Mouse (Mus musculus) brain, embryonic 14.5 days (tissue): ENCODE data around the gene Bcar1. TPM values are rescaled to one million over a fixed set of nuclear protein-coding genes. Genes with fewer than 3 reads are reported as not detected.

ENCODE experiments used
- DNase-seq: peaks from one replicate; pipeline ENCODE4 v3.0.0-alpha.2; 2011; ENCODE audit warnings: low read depth
- CTCF ChIP-seq: fragments of 200-500 bp; IDR thresholded peaks from 2 replicates; pipeline ENCODE4 v1.5.1; 2012; ENCODE audit warnings: inconsistent platforms, mild to moderate bottlenecking, moderate library complexity, borderline replicate concordance; ENCODE audit not compliant: insufficient read depth, insufficient read length; ENCODE audit errors: extremely low read depth
- POLR2A ChIP-seq: fragments of 200-500 bp; IDR thresholded peaks from 2 replicates; pipeline ENCODE4 v1.6.1; 2012; ENCODE audit warnings: mild to moderate bottlenecking, inconsistent platforms, borderline replicate concordance; ENCODE audit not compliant: poor library complexity, insufficient read depth, insufficient read length, severe bottlenecking; ENCODE audit errors: extremely low read depth
- polyA plus RNA-seq: library from polyadenylated mRNA; depleted of rRNA; stranded (reverse); fragments of >200 nt; gene quantifications from 2 replicates; pipeline ENCODE4 v1.2.3, GENCODE M21; 2012

Bcar1 gene
- polyA plus RNA-seq, 1 experiment: 101 TPM

DNA sequence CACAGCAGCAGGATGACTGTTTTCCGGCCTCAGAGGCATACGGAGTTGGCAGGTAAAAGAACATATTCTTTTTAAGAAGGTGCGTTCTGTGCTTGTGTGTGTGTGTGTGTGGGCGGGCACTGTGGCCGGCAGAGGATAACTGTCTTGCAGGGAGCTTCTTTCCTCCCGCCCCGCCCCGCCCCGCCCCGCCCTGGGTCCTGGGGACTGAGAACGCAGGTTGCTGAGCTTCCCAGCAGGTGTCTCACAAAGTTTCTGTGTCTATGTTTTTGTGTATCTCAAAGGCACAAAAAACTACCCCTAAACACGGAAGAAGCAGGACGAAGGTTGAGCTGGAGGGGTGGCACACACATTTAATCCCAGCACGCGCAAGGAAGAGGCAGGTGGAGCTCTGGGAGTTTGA, 25.7 kb upstream of the Bcar1 start:
- no peak for TF ChIP-seq POLR2A
- no peak for DNase-seq

DNA sequence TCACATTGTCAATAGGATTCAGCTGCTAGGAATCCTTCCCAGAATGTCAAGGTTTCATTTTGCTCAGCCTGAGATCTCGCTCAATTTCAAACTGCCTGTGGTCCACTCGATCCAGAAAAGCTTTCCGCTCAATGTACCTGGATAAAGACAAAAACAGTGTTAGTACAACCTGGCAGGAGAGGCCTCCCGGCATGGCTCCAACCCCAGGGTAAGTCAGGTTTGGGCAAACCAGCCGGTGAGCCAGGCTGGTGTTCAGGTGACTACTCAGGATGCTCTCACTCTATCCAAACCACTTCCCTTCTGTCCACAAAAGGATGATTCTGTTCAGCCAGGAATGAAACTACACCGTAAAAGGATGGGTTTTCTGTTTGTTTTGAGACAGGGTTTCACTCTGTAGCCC, 25.0 kb upstream of the Bcar1 start:
- TF ChIP-seq CTCF (no peak), POLR2A (no peak)
- DNase-seq: no peak

DNA sequence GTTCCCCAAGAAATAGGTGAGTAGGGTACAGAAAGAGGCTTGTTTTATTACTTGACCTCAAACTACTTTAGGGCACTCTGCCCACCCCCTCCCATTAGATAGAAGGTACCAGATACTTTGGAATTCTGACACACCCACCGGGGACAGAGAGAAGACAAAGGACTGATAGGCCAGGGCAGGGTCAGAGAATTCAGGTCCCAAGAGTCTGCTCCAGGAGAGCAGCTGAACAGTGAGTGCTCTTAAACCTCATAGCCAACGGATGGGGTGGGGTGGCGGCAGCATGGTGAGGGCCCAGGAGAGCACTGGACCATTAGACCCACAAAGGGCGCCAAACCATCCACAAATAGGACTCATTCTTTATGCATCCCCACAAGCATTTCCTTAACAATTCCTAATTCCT, 22.0 kb upstream of the Bcar1 start:
- TF ChIP-seq CTCF: no peak
- TF ChIP-seq POLR2A: no peak
- no peak for DNase-seq

DNA sequence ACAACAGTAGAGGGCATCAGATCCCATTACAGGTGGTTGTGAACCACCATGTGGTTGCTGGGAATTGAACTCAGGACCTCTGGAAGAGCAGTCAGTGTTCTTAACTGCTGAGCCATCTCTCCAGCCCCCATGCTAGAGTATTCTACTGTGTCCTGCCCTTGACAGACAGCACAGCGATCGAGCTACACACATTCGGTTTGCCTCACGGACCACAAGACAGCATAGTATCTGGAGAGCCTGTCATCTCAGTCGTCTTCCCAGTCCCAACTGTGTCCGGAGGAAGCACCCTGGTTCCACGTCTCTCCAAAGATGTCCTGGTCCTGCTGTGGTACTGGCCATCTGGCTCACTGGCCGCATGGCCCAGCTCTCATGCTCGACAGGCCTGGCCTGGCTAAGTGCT, 21.5 kb upstream of the Bcar1 start:
- no peak for DNase-seq
- TF ChIP-seq POLR2A: no peak
- no peak for TF ChIP-seq CTCF

DNA sequence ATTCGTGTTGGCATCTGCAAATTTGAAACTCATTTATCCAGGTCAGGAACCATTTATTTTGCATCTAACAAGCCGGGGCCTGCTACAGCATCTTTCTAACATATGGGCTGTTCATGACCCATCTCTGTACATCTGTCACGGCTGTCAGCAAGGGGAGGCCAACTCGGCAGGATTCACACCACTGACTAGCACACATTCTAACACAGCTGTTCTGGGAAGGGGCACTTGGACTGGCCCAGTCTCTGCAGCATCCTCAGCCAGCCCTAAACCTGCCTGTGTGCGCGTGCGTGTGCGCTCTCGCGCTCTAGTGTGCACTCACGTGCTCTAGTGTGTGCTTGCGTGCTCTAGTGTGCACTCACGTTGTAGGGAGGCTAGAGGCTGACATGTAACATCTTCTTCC, 17.1 kb upstream of the Bcar1 start:
- DNase-seq: peak; percentile 73
- TF ChIP-seq POLR2A (no peak), CTCF (no peak)

DNA sequence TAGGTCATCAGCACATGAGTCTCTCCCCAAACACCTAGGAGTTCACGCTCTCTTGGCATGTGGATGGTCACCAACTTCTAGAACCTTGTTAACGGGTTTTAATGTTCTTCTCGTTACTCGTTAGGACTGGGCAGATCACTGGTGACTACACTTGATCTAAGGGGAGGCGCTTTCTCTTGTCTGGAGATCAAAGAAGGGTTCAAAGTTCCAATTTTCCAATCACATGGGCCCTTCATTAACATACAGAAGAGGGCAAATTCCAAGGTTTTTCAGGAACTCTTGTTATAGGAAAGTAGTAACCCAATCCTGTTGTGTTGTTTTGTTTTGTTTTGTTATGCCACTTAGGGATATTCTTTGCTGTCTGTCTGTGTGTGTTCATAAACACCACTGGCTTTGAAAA, 15.2 kb upstream of the Bcar1 start:
- TF ChIP-seq POLR2A (no peak), CTCF (no peak)
- no peak for DNase-seq

DNA sequence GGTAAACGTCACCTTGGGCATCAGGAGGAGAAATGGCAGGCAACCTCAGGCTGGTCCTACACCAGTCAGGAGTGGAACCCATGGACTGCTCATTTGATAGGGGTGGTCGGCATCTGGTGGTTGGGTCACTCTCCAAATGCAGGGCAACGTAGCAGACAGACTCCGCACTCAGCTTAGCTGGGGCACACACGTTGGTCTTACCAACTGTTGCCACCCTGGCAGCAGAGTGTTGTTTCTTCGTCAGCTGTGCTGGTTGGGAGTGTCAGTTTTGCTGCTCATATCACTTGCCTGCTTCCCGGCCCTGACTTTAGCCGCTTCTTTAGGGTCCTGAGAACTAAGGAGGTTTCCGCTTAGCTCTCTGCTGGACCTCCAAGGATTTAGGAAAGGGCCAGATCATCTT, 14.0 kb upstream of the Bcar1 start:
- TF ChIP-seq POLR2A (no peak), CTCF (no peak)
- DNase-seq: no peak

DNA sequence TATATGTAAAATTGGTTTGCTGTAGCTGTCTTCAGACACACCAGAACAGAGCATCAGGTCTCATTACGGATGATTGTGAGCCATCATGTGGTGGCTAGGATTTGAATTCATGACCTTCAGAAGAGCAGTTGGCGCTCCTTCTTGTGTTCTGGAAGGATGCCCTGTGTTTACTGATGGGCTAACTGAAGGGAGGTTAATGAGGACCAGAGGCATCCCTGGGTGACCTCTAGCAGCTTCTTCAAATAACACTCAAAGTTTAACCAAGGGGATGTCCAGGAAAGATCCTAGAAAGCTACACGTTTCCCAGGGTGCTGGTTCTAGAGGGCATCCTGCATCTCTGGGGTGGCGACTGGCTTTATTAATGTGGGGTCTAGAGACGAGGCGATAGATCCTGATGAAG, 11.1 kb upstream of the Bcar1 start:
- TF ChIP-seq CTCF: no peak
- no peak for TF ChIP-seq POLR2A
- DNase-seq: no peak

DNA sequence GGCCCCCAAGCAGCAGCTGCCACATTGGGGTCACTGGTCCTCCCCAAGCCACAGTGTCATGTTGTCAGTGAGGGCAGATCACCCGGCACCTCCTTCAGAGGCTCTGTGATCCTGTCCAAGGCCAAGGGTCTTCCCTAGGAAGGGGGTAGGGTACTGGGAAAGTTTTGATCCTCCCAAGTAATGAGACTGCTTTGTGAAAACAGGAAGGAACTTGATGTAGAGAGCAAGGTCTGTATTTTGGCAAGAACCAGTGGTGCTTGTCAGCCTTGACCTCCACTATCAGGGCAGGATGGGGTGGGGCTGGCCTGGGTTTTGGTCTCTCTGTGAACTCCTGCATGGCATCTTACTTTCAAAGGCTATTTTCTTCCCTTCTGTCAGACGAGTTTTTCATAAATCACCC, 10.5 kb upstream of the Bcar1 start:
- no peak for DNase-seq
- TF ChIP-seq POLR2A (no peak), CTCF (no peak)

DNA sequence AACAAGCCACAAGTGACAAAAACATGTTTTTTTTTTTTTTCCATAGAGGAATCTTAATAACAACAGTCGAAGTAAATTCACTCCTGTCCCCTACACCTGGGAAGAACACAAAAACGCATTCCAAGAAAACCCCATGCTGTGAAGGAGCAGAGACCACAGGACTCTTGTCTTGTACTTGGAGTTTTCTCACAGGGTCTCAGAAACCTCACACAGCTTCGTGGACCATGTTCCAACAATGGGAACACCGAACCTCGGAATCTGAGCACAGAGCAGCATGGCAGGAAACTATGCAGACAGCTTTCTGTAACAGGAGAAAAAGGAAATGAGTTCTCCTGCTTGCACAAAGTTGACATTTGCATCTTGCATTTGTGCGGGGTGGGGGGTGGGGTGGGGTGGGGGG, 5.2 kb upstream of the Bcar1 start:
- no peak for DNase-seq
- TF ChIP-seq CTCF (no peak), POLR2A (no peak)

DNA sequence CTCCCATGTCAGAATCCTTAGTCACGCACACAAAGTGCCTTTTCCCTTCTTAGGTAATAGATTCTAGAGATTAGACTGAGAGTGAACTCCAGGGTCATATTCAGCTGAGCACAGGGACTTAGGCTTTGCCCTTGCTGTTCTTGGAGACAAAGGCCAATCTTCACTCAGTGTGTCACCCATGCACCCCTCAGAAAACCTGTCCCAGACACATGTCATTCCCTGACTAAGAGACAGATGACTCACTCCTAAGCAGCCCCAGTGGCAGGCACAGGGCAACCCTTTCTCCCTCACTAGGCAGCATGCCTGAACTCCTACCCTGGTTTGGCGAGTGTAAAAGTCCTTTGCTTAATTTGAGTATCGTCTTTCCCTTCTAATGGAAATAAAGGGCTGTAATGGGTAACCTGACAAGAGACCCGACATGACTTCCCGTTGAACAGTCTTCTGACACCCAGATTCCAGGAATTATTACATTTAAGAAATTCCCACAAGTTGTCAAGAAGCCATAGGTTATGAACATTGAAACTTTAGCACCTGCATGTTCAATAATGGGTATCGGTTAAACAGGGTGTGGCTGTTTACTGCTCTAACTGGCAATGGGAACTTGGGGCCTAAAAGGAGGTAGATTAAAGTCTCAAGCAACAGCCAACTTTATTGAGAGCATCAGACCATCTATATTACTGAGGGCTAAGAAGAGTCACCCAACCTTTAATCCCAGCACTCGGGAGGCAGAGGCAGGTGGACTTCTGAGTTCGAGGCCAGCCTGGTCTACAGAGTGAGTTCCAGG, 4.4 kb upstream of the Bcar1 start:
- DNase-seq: no peak
- TF ChIP-seq POLR2A (no peak), CTCF (no peak)

DNA sequence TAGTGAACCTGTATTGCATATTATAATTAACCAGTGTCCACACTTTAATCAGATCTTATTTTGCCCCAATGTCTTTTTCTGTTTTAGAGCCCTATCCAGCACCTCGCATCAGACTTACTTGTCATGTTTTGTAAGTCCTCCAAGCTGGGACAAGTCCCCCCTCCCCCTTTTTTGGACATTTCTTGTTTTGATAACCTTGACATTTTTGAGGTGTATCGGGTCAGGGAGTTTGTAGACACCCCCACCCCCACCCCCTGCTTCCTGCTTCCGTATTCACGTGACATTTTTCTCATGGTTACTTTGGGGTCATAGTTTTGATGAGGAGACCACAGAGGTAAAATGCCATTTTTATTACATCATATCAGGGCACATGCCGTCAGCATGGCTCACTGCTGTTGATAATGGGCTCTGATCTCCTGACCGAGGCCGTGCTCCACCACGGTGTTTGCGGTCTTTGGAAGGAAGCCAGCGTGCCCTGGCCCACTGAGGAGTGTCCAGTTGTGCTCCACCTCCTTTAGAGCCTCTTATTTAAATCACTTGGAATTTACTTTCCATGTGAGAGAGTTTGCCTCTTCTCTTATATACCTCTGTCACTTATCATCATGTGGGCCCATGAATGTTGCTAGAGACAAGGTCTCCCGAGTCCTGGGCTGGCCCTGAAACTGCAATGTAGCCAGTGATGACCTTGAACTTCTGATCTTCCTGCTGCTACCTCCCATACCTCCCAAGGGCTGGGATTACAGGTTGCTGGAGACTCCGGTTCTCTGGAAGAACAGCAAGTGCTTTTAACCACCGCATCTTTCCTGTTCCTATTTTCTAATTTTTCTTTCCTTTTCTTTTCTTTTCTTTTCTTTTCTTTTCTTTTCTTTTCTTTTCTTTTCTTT, 3.2 kb upstream of the Bcar1 start:
- TF ChIP-seq POLR2A: no peak
- DNase-seq: no peak

DNA sequence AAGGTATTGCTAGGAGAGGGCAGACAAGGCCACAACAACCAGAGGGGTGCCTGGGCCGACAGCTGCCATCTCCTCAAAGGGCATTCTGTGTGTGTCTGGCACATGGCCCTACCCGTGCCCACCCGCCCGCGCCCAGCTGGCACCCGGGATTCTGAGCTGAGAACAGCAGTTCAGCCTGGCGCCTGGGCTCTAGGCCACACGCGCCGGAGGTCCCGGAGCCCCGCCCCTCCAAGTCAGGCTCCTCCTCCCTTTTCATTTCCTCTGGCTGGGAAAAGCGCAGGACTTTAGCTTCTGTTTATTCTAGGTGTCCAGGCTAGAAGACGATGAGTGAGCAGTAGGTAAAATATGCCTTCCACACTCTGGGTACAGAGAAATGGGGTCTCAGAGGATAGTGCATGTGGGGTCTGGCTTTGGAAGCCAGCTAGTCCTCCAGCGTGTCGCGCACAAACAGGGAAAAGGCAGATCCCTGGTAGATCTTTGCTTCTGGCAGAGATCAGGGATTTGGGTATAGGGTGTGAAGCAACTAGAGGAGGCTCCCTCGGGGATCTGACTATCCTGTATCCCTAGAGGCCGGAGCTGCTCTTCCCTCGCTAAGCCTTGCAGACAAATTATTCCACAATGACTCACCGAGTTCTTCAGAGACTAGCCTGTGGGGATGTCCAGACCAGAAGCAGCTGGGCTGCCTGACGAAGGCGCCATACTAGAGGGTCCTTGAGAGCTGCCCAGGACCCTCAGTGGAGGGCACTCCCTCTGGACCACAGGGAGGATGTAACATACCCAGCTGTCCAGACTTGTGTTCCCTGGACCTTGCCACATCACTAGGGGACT, 2.2 kb upstream of the Bcar1 start:
- TF ChIP-seq POLR2A (no peak), CTCF (no peak)
- DNase-seq: peak; percentile 94

DNA sequence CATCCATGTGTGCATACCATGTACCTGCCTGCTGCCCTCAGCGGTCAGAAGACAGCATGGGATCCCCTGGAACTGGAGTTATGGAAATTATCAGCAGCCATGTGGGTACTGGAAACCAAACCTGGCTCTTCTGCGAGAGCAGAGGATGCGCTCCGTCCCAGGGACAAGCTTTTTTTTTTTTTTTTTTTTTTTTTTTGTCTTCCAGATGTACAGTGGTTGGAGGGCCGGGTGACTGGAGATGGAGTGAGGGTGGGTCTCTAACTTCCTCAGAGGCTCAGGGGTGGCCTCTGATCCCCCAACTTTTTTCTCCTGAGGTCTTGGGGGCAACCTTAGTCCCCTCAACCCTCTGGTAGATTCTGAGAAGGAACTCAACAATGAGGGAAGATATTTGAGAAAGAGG, 1.5 kb upstream of the Bcar1 start:
- DNase-seq: no peak
- TF ChIP-seq POLR2A (no peak), CTCF (no peak)
